Mouse (Mus musculus) liver, embryonic 16.5 days (tissue): ENCODE results near the gene Cux1. TPM values are rescaled to one million over a fixed set of nuclear protein-coding genes. Genes with fewer than 3 reads are reported as not detected.

Experiments
- ATAC-seq: fragments of 200-750 bp; cut with Nextera tagmentation; 2 replicates; pipeline ENCODE4 v1.8.0; 2017; ENCODE audit warnings: low read depth, mild to moderate bottlenecking, moderate number of reproducible peaks, moderate library complexity
- H3K27ac ChIP-seq: fragments of 300-500 bp; sonication (generic); 2 replicates; pipeline ENCODE4 v1.5.1; 2014; ENCODE audit warnings: mild to moderate bottlenecking, low read length
- H3K27me3 ChIP-seq: fragments of 300-500 bp; sonication (generic); 2 replicates; pipeline ENCODE4 v1.6.1; 2014; ENCODE audit warnings: low read depth, low read length, mixed read lengths; ENCODE audit not compliant: control insufficient read depth, insufficient read depth
- H3K36me3 ChIP-seq: fragments of 300-500 bp; sonication (generic); 2 replicates; pipeline ENCODE4 v1.6.1; 2014; ENCODE audit warnings: mild to moderate bottlenecking; ENCODE audit not compliant: control insufficient read depth, insufficient read depth
- H3K4me1 ChIP-seq: fragments of 300-500 bp; sonication (generic); 2 replicates; pipeline ENCODE4 v1.6.1; 2014; ENCODE audit warnings: low read depth, low read length, mixed read lengths; ENCODE audit not compliant: control insufficient read depth
- H3K4me2 ChIP-seq: fragments of 300-500 bp; sonication (generic); 2 replicates; pipeline ENCODE4 v1.6.1; 2014; ENCODE audit warnings: low read depth, low read length, mixed read lengths
- H3K4me3 ChIP-seq: fragments of 300-500 bp; sonication (generic); 2 replicates; pipeline ENCODE4 v1.5.1; 2014; ENCODE audit warnings: low read depth, mild to moderate bottlenecking, low read length
- H3K9ac ChIP-seq: fragments of 300-500 bp; sonication (generic); 2 replicates; pipeline ENCODE4 v1.6.1; 2014; ENCODE audit warnings: low read depth, low read length
- H3K9me3 ChIP-seq: fragments of 300-500 bp; sonication (generic); replicated peaks from 2 replicates; pipeline ENCODE4 v1.6.1; 2016; ENCODE audit warnings: low read length; ENCODE audit not compliant: control insufficient read depth
- WGBS: fragments of 180-500 bp; shearing (Covaris S2); extraction: QIAGEN DNeasy Blood & Tissue Kit; methylation state at CpG from one replicate; pipeline ENCODE4 v1.1.7; 2014; ENCODE audit not compliant: insufficient replicate concordance; 5-methylcytosine and 5-hydroxymethylcytosine counted together
- polyA plus RNA-seq: library from polyadenylated mRNA; unstranded; fragments of >200 nt; fragmentation: Nextera tagmentation; extraction: Ambion mirVana; gene quantifications from 2 replicates; pipeline ENCODE4 v1.2.1, GENCODE M21; 2015

Cux1 gene
- polyA plus RNA-seq, 1 experiment from 2014 or later = 17.1 TPM

DNA sequence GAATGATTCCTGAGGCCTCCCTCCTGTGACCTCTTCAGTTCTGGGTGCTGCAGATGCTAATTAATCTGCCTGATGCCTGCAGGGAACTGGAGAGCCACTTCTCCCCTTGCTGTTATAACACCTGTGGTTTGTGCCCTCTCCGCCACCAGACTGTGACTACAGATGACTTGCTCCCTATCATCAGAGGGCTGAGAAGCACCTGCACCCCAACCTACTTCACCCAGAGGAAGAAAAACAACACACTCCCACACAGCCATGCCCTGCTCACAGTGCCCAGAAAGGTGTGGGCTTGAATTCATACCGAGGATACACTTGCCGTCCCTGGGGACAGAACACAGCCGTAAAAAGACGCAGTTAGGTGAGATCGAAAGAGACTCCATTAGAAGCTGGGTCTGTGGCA lies 326.1 kb downstream of the Cux1 start:
- Histone ChIP-seq H3K4me3 (no peak overlapping the region), H3K36me3 (no peaks in the 10 kb centered on the region), H3K4me2 (no peak overlapping the region), H3K4me1 (peaks cover 9% of the 10 kb centered on the region), H3K27me3 (peaks cover 12% of the 10 kb centered on the region), H3K9me3 (no peaks in the 10 kb centered on the region), H3K27ac (no peak overlapping the region), H3K9ac (no peak overlapping the region)
- 69% methylated on average over 6 of the region's 6 CpGs for WGBS
- ATAC-seq = no peak

DNA sequence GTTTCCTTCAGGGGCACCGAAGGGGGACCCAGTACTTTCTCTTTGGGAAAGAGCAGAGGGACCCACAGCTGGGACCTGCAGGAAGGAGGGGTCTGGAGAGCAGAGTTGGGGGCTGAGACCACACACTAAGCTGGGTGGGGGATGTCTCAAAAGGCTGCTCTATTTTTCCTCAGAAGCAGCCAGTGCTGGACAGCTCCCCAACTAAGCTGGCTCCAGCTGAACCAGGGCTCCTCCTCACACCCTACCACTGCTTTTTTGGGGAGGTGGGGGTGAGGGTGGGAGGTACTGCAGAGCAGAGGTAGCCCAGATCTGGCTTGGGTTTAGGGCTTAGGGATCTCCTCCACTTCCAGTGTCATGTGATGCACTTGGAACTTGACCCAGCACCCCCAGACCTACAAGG lies 326.9 kb downstream of the Cux1 start:
- H3K4me3 ChIP-seq = no peak overlapping the region
- no peaks in the 10 kb centered on the region for H3K9me3 ChIP-seq
- no peak for ATAC-seq
- WGBS = 65% methylated on average over 1 of the region's 1 CpGs
- H3K4me2 ChIP-seq = no peak overlapping the region
- H3K9ac ChIP-seq = no peak overlapping the region
- H3K27ac ChIP-seq = no peak overlapping the region
- H3K27me3 ChIP-seq = peaks cover 11% of the 10 kb centered on the region
- no peaks in the 10 kb centered on the region for H3K36me3 ChIP-seq
- peaks cover 4% of the 10 kb centered on the region for H3K4me1 ChIP-seq

DNA sequence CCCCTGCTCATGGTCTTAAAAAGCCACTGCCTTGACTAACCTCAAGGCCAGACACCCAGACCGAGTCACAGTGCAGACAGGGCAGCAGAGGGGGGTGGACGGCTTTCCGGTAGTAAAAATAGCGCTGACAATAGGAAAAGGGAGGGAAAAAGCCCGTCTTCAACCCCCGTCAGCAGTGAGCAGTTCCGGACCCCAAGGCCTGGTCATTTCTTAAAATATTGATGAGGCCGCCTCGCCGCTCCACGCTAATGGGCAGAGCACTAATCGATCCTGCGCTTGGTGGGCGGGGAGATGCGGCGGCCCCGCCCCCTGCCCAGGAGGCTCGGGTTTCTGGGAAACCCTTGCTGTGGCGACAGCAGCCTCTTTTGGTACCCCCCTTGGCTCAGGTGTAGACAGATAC lies 329.7 kb downstream of the Cux1 start:
- no peaks in the 10 kb centered on the region for H3K9me3 ChIP-seq
- peak overlapping the region; percentile 27; the same call in 1 of the 2 replicates for H3K4me3 ChIP-seq
- 3% methylated on average over 19 of the region's 19 CpGs for WGBS
- H3K27ac ChIP-seq = no peak overlapping the region
- H3K9ac ChIP-seq = no peak overlapping the region
- H3K27me3 ChIP-seq = no peaks in the 10 kb centered on the region
- ATAC-seq = no peak
- peak overlapping the region; percentile 52 for H3K4me2 ChIP-seq
- no peaks in the 10 kb centered on the region for H3K36me3 ChIP-seq
- H3K4me1 ChIP-seq = peaks cover 4% of the 10 kb centered on the region

DNA sequence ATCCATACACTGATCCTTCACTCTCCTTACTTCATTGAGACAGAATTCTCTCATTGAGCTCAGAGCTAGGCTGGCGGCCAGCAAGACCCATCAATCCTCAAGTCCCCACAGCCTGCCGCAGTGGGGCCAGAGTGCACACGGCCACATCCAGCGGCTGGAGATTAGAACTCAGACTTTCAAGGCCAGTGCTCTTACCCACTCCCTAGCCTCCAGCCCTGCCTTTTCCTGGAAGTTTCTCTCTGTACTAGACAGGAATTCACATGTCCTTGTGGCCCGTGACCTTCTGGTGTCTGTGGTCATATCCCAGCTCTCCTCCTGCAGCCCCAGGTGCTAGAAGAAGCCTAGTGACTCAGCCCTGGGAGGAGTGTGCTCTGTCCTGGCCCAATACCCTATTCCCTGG lies 330.7 kb downstream of the Cux1 start:
- no peak overlapping the region for H3K27ac ChIP-seq
- ATAC-seq = no peak
- no peak overlapping the region for H3K9ac ChIP-seq
- H3K4me2 ChIP-seq = no peak overlapping the region
- H3K36me3 ChIP-seq = no peaks in the 10 kb centered on the region
- H3K27me3 ChIP-seq = peaks cover 1% of the 10 kb centered on the region; the same call in 1 of the 2 replicates
- H3K4me3 ChIP-seq = no peak overlapping the region
- WGBS = 66% methylated on average over 5 of the region's 5 CpGs
- H3K4me1 ChIP-seq = peaks cover 4% of the 10 kb centered on the region
- no peaks in the 10 kb centered on the region for H3K9me3 ChIP-seq

DNA sequence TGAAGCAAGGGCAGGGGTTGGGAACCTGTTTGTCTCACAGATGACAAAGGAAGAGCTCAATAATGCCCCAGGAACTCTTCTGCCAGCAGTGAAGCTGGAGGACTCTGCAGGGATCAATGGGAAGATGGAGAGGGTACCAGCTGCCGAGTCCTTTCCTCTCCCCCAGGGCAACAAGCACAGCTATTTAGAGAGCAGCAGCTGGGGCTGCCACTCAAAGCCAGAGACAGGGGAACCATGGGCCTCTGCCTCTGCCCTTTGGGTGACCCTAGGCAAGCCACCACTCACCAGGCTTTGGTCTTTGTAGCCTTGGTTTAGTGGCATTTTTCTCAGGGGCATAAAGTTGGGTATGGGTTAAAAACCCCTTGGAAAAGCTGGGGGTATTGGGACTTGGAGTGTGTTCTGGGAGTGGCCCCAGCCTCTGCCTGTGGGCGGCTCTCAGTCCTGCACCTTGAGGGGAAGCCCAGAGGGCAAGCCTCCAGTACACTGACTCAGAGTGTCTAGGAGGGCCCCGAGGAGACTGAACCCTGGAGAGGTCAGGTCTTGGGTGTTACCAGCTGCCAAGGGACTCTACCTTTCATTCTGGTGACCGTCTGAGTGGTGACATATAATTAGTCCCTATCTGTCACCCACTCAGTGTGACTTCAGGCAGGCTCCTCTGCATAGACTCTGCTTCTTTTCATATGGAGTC lies 336.8 kb downstream of the Cux1 start:
- Histone ChIP-seq H3K27ac (no peak overlapping the region), H3K9me3 (no peaks in the 10 kb centered on the region), H3K4me3 (no peak overlapping the region), H3K9ac (no peak overlapping the region), H3K4me1 (no peaks in the 10 kb centered on the region), H3K4me2 (no peak overlapping the region), H3K36me3 (no peaks in the 10 kb centered on the region), H3K27me3 (peaks cover 3% of the 10 kb centered on the region; the same call in 1 of the 2 replicates)
- no peak for ATAC-seq
- WGBS = 63% methylated on average over 4 of the region's 4 CpGs

DNA sequence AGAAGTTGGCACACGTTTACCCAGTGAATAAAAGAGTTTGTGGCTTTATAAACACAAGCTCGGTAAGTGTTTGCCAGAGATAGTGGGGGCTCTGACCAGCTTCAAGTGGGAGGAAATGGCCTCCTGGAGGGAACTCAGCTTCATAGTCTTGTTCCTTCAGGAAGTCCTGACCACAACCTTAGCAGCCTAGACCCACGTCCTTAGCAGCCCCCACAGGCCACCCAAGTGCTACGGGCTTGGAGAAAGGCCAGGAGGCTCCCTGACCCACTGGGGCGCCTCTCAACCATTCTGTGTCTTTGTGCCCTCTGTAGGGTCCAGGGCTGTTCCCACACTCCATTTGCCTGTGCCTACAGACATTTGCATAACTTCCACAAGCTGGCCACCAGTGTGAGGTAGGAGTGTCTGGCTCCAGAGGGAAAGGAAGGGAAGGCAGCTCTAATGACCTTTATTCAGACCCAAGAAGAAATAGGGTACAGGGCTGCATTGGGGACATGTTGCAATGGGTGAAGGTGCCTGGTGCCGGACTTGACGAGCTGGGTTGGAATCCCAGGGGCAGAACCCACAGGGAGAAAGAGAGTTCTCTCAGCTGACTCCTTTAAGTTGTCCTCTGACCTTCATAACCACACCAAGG lies 340.9 kb downstream of the Cux1 start:
- no peaks in the 10 kb centered on the region for H3K36me3 ChIP-seq
- H3K4me3 ChIP-seq = no peak overlapping the region
- H3K27me3 ChIP-seq = no peaks in the 10 kb centered on the region
- ATAC-seq = no peak
- no peak overlapping the region for H3K27ac ChIP-seq
- H3K4me2 ChIP-seq = no peak overlapping the region
- H3K9me3 ChIP-seq = no peaks in the 10 kb centered on the region
- no peaks in the 10 kb centered on the region for H3K4me1 ChIP-seq
- no peak overlapping the region for H3K9ac ChIP-seq
- WGBS = 28% methylated on average over 7 of the region's 7 CpGs

DNA sequence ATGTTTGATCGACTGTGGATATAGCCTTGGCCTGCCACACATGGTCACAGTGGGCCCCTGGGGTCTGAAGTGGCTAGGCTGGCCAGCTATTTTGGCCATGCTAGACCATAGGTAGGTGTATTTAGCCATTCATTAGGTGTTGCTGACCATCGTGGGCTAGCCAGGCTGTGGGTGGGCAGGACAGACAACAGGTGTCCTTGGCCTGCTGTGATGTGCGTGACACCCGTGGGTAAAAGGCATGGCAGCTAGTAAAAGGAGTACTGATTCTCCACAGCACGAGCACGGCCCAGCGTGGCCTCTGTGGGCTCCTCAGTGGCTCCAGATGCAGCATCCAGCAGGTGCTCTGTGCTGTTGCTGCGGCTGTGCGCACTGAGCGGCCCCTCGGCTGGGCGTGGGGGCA lies 348.7 kb downstream of the Cux1 start:
- H3K4me1 ChIP-seq = no peaks in the 10 kb centered on the region
- H3K36me3 ChIP-seq = no peaks in the 10 kb centered on the region
- ATAC-seq = no peak
- no peak overlapping the region for H3K9ac ChIP-seq
- no peak overlapping the region for H3K4me3 ChIP-seq
- 73% methylated on average over 12 of the region's 12 CpGs for WGBS
- no peak overlapping the region for H3K4me2 ChIP-seq
- no peaks in the 10 kb centered on the region for H3K9me3 ChIP-seq
- H3K27me3 ChIP-seq = no peaks in the 10 kb centered on the region
- H3K27ac ChIP-seq = no peak overlapping the region

DNA sequence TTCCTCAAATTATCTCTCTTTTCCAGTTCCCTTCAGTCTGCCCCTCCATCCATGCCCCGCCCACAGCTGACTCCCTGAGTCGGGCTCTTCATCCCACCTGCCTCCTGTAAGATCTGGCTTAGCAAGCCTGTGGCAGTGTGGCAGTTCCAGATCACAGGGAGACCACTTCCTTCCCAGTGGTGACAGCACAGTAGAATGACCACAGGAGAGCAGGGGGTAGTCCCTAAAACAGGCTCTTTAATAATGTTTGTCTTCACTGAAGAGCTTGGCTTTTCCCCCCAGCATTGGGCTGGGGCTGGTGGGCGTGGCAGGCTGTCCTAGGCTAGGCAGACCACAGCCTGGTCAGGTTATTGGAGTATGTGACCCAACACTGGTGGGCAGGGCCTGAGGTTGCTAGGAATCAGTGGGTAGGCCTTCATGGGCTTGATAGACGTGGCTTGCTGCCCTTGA lies 349.3 kb downstream of the Cux1 start:
- 36% methylated on average over 4 of the region's 4 CpGs for WGBS
- no peak for ATAC-seq

DNA sequence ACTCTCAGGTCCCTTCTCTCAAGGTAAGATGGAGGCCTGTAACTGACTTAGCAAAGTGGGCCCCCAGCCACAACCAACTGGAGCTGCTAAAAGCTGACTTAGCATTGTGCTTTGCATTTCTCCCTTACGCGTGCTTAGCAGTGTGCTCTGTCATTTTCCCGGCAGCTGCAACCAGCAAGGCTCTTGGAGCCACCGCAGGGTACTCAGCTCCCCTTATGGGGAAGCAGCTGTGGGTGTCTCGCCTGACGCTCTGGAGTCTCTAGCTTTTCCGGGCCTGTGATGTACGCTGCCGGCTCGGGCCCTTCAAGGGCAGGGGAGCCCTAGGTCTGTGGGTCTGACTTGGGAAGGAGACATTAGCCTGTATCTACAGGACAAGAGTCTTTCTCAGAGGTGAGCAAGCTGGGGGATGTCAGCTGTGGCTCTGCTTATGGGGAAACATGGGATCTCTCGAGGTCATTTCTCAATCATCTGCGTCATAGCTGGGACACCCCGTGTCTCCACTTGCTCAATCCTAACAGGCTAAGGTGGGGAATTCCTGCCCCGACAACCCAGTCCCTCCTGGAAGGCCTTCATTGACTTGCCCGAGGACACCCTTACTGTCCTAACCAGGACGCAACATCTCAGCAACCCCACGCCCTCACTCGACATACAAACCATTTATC lies 350.2 kb downstream of the Cux1 start:
- Histone ChIP-seq H3K4me2 (no peak overlapping the region), H3K9me3 (no peaks in the 10 kb centered on the region), H3K4me1 (no peaks in the 10 kb centered on the region), H3K27me3 (no peaks in the 10 kb centered on the region), H3K9ac (no peak overlapping the region), H3K27ac (no peak overlapping the region), H3K36me3 (no peaks in the 10 kb centered on the region), H3K4me3 (no peak overlapping the region)
- WGBS = 62% methylated on average over 18 of the region's 18 CpGs
- no peak for ATAC-seq

More for the DNA sequence above, 349.3 kb downstream of the Cux1 start:
- no peaks in the 10 kb centered on the region for H3K27me3 ChIP-seq
- H3K36me3 ChIP-seq = no peaks in the 10 kb centered on the region
- H3K4me2 ChIP-seq = no peak overlapping the region
- no peak overlapping the region for H3K27ac ChIP-seq
- no peaks in the 10 kb centered on the region for H3K4me1 ChIP-seq
- H3K9me3 ChIP-seq = no peaks in the 10 kb centered on the region
- no peak overlapping the region for H3K9ac ChIP-seq
- no peak overlapping the region for H3K4me3 ChIP-seq
